Mouse (Mus musculus) gastrocnemius, adult 8-10 months (tissue): Measurements from ENCODE around the gene Ttll3. TPM values are rescaled to one million over a fixed set of nuclear protein-coding genes. Genes with fewer than 3 reads are reported as not detected.
A peak's percentile ranks its signal among the peaks of the same experiment; 100 is the strongest.

Source experiments
- DNase-seq, 2 experiments: peaks; one replicate each; pipeline ENCODE4 v3.0.0; 2022; ENCODE audit warnings: low spot score in 2 of 2
- total RNA-seq, 4 experiments: library from RNA; stranded (reverse); gene quantifications; 2 replicates each; pipeline ENCODE4 v1.2.4; 2022

The Ttll3 gene
- total RNA-seq, 4 experiments from 2014 or later: 0.27 to 0.94 (median 0.83) TPM

DNA sequence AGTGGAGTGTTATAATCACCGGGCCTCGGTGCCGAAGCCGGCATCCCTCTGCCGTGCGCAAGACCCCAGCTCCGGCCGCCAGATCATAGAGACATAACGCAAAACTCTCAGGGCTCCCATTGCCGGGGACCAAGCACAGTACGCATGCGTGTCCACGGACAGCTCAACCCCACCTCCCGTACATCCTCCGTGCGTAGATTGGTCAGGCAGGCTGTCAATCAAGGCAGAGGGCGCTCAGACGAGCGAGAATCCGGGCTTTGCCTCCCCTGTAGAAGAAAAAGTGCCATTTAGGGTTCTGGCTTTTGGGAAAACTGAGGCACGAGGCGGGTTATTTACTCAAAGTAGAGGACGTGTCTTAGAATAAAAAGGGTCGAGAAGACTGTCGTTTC, 30.1 kb downstream of the Ttll3 start, which contains the start of gene Rpusd3:
TSS of gene Rpusd3 (minus strand) at position 142 of the 389 bp plus-strand sequence.
- DNase-seq: peak; percentile 94 to 95

GRCm38 (mm10) chr6:113423000-113423399, 33.9 kb downstream of the Ttll3 start:
- no peak for DNase-seq

DNA sequence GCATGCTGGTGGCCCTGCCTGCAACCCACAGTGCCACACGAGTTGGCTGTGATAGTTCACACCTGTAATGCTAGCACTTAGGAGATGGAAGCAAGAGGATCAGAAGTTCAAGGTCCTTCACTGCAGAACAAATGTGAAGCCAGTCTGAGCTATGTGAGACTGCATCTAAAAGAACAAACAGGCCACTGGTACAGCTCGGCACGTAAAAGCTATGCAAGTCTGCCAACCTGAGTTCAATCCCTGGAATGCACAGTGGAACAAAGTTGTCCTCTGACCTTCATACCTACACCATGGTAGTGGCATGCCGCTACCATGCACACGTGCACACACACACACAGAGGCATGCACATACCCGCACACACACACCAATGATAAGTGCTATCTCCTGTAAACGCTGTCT, 35.1 kb downstream of the Ttll3 start:
- DNase-seq: no peak

DNA sequence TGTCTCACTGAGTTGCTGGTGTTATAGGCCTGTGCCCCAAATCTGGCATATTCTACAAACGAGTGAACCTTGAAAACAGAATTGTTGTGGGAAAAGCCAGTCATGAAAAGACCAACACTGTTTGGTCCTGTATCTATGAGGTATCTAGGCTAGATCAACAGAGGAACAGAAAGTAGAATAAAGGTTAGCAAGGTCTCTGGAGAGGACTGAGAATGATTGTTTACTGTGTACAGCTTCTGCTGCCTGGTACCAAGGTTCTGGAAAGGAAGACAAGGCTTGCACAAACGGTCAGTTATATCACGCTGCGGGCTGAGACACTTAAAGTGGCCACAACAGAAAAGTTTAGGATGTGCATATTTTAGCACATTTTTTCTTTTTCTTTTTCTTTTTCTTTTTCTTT, 37.6 kb downstream of the Ttll3 start:
- no peak for DNase-seq

- no peak for DNase-seq
These were observed 38.3 kb downstream of the Ttll3 start for GRCm38 (mm10) chr6:113427397-113427796.

GRCm38 (mm10) chr6:113428006-113428405, 38.9 kb downstream of the Ttll3 start:
- DNase-seq: no peak

DNA sequence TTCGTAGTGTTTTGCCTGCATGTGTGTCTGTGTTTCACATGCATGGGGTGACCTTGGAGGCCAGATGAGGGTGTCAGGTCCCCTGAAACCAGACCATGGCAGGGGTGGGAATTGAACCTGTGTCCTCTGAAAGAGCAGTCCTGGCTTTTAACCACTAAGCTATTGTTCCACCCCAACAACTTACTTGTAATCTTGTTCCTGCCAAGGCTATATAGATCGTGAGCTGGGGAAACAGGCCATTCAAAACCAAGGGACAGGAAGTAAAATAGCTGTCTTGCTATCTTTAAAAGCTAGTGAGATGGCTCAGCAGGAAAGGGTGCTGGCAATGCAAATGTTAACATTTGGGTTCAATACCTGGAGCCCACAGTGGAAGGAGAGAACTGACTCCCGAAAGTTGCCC, 40.9 kb downstream of the Ttll3 start:
- no peak for DNase-seq

- DNase-seq: no peak
These were observed 41.8 kb downstream of the Ttll3 start for GRCm38 (mm10) chr6:113430846-113431245.

DNA sequence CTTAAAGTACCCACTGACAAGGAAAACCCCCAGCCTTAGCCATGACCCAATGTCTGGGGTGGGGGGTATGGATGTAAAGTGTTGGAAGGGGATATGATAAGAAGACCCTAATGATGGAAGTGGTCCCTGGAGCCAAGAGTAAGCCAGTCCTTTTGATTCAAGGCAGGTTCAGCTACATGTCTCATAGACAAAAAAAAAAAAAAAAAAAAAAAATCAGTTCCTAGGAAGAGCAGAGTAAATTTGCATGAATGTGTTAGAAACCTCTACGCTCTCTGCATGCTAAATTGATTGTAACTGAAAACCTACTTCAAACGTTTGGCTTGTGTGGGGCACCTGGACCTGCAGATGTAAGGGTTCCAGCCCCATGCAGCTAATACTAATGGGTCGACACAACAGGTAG, 42.7 kb downstream of the Ttll3 start:
- no peak for DNase-seq

DNA sequence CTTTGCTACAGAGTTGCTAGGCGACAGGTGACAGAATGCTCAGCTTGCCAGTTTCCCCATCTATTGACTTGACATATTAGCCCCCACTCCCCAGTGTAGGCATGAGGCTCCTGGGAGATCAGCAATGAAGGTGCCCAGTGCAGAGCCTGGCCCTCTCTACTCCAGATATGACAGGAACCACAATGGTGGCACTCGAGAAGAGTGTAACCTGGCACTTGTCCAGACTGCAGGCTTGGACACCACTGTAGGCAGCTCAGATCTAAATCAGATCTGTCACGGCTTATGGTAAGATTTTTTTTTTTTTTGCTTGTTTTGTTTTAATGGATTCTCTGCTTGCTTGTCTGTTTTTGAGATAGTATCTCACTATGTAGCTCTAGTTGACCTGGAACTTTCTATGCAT, 44.6 kb downstream of the Ttll3 start:
- no peak for DNase-seq

DNA sequence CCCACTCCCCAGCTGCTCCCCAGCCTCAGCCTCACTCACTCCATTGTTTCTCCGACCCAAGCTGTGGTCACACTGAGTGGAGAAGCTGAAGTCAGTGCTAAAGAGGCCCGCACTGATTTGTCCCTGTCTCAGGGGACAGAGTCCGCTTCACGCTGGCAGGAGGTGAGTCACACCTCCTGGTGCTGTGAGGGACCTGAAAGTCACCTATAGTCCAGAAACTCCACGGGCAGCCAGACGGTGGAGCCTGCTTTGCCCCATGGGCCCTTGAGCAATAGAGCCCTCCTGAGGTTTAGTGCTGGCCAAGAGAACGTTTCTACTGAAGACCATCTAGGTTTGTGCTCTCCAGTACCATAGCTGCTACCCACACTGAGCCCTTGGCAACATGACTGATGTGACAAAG, 45.6 kb downstream of the Ttll3 start:
- DNase-seq: no peak

GRCm38 (mm10) chr6:113435664-113436205, 46.7 kb downstream of the Ttll3 start, which contains the start of gene Cidec:
Cidec (minus strand) TSS chr6:113435760.
- DNase-seq: no peak

DNA sequence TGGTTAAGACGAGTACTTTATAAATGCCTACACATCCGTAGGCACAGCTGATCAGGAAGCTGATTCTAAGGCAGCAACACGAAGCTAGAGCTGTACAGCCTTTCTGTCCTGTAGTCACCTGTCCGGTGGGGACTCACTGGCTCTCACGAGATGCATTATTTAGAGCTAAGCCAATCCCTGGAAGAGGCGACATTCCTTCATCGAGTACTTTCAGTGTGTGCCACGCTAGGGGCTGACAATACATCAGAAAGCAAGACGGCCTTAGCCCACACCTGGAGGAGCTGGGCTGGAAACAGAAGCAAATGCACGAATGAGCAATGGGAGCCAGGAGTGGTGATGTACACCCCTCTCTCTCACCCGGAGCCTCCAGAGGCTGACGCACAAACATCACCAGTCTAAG, 48.1 kb downstream of the Ttll3 start:
- no peak for DNase-seq

DNA sequence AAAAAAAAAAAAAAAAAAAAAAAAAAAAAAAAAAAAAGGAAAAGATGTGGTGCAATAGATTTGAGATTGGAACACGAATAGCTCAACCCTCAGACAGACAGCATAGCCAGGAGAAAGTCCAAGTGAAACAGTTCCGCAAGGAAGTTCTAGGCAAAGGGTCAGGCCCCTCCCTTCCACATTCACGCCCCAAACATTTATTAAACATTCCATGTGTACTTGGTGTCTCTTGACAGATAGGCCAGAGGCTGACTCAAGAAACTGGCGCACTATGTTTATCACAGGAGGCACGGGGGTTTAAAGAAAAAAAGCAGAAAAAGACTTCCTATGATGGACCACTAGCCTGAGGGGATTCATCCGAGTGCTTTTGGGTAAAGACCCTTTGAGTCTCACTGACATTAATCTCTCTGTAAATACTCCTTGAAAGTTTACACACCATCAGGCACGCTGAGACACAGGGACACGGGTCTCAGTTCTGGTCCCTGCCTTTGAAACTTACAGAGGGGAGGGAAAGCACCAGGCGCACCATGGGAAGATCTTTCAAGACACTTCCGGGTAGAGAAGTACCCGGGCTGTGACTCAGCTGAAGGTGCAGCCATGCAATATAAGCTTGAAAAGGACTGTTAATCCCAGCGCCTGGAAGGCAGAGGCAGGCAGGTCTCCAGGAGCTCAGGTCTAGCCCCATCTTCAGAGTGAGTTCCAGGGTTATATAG, 49.8 kb downstream of the Ttll3 start:
- no peak for DNase-seq

DNA sequence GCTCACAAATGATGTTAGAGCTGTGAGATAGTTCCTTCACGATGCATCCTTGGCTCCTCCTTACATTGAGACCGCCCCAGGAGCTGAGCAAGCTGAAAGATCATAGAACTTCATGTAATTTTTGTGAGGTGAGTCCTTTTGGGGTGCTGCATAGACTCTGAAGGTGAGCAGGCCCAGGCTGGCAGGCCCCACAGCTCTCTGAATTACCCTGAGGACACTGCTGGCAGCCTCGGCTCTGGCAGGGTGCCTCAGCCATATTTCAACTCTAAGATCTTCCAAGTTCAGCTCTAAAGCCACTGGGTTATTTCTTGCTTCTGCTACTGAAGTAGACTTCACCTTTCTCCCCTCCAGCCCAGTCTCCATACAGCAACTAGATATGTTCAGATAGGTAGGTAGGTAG, 51.6 kb downstream of the Ttll3 start:
- DNase-seq: no peak

GRCm38 (mm10) chr6:113441147-113441680, 52.2 kb downstream of the Ttll3 start:
- peak; percentile 63 to 69 for DNase-seq

- no peak for DNase-seq
These were observed 53.0 kb downstream of the Ttll3 start for GRCm38 (mm10) chr6:113442087-113442441.

DNA sequence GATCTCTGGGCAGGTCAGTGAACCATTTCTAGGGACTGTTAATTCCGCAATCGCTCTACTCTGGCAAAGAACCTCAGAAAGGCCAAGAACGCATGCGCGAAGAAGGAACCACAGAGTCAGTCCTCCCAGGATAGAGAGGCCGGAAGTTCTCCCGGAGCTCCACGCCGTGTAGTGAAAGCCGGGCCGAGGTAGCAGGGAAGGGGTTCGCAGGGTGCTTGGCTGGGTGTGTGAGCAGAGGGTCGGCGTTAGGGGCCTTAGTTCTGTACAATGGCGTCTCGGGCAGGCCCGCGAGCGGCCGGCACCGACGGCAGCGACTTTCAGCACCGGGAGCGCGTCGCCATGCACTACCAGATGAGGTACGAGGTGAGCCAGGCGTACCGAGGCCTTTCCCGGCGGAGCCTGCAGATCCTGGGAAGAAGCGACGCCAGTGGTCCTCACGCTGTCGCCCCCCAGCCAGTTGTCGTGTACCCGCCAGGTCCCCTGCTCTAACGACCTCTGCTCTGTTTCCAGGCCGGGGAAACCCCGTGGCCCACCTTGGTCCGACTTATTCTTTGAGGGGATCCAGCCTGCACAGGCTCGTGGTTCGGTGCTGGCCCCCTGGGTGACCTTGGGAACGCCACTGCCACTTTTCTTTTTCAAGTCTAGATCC, 53.5 kb downstream of the Ttll3 start, which contains the start of gene Jagn1:
TSS of gene Jagn1 (plus strand) at position 128 of the 649 bp plus-strand sequence.
- DNase-seq: peak; percentile 84 to 85

DNA sequence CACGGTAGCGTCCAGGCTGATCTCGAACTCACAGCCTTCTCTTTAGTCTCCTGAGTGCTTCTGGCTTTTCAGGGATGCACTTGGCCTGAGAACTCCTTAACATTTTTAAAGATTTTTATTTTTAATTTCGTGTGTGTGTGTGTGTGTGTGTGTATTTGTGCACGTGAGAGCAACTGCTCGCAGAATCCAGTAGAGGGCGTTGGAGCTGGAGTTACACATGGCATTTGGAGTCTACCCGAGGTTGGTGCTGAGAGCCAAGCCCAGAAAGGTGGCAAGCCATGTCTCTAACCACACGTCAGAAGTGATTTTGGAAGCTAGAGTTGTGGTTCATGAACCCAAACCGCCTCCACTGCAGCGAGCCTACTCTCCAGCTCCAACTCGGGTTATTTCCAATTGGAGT, 54.0 kb downstream of the Ttll3 start:
- no peak for DNase-seq

GRCm38 (mm10) chr6:113444207-113444965, 55.3 kb downstream of the Ttll3 start:
- DNase-seq: no peak

DNA sequence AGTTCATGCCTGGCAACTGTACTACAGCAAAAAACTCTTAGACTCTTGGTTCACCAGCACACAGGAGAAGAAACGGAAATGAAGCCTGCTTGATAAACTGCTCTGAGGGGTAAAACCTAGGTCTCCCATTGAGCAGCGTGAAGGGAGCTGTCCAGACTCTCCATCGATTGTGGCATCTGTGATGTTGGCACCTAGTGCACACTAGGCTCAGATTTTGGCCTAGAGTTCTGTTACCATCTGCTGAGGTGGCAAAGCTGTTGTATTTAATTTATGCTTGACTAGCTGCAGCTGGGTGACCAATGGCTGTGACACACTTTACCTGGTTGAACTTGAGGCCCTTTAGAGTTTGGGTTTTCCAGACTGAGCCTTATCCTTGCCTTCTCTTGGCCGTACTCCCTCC, 58.6 kb downstream of the Ttll3 start:
- no peak for DNase-seq

GRCm38 (mm10) chr6:113451839-113452238, 62.8 kb downstream of the Ttll3 start:
- no peak for DNase-seq
